Mouse (Mus musculus): ENCODE results near the gene Tie1.

Gene Tie1

GRCm38 (mm10) chr4:118476773-118477530 lies 12.9 kb downstream of the Tie1 start:
- DNase-seq (ENCODE audit: extremely low read depth, low read depth): no peak

- no peak for DNase-seq (ENCODE audit: extremely low read depth, low read depth)
Measured at GRCm38 (mm10) chr4:118472687-118473086, 17.2 kb downstream of the Tie1 start.

- no peak for DNase-seq (ENCODE audit: extremely low read depth, low read depth)
Measured at GRCm38 (mm10) chr4:118471281-118471680, 18.6 kb downstream of the Tie1 start.

- DNase-seq (ENCODE audit: extremely low read depth, low read depth): peak; percentile 47
Measured at GRCm38 (mm10) chr4:118465697-118466163, 24.1 kb downstream of the Tie1 start.

- DNase-seq (ENCODE audit: extremely low read depth, low read depth): no peak
Measured at GRCm38 (mm10) chr4:118464956-118465355, 24.9 kb downstream of the Tie1 start.

GRCm38 (mm10) chr4:118457345-118457975 lies 32.4 kb downstream of the Tie1 start, which contains the start of gene Mpl:
TSS of gene Mpl (minus strand) at chr4:118457513.
- no peak for DNase-seq (ENCODE audit: extremely low read depth, low read depth)

- no peak for DNase-seq (ENCODE audit: extremely low read depth, low read depth)
Measured at GRCm38 (mm10) chr4:118446415-118447153, 43.3 kb downstream of the Tie1 start.

GRCm38 (mm10) chr4:118445781-118446414 lies 44.0 kb downstream of the Tie1 start:
- DNase-seq (ENCODE audit: extremely low read depth, low read depth): no peak

GRCm38 (mm10) chr4:118445088-118445487 lies 44.8 kb downstream of the Tie1 start:
- no peak for DNase-seq (ENCODE audit: extremely low read depth, low read depth)

- DNase-seq (ENCODE audit: extremely low read depth, low read depth): no peak
Measured at GRCm38 (mm10) chr4:118437829-118438253, 52.0 kb downstream of the Tie1 start.

GRCm38 (mm10) chr4:118436820-118437603 lies 52.8 kb downstream of the Tie1 start, which contains the start of gene Cdc20:
TSS of gene Cdc20 (minus strand) at chr4:118437352.
- DNase-seq (ENCODE audit: extremely low read depth, low read depth): peak; percentile 95

- no peak for DNase-seq (ENCODE audit: extremely low read depth, low read depth)
Measured at GRCm38 (mm10) chr4:118432332-118432731, 57.5 kb downstream of the Tie1 start.

- DNase-seq (ENCODE audit: extremely low read depth, low read depth): no peak
Measured at GRCm38 (mm10) chr4:118429215-118429895, 60.5 kb downstream of the Tie1 start.

GRCm38 (mm10) chr4:118428531-118429214 lies 61.2 kb downstream of the Tie1 start:
- DNase-seq (ENCODE audit: extremely low read depth, low read depth): peak; percentile 55

- DNase-seq (ENCODE audit: extremely low read depth, low read depth): peak; percentile 71
Measured at GRCm38 (mm10) chr4:118427768-118428451, 62.0 kb downstream of the Tie1 start, which contains the start of gene Elovl1. TSS of gene Elovl1 (plus strand) at chr4:118428093.

- no peak for DNase-seq (ENCODE audit: extremely low read depth, low read depth)
Measured at GRCm38 (mm10) chr4:118427415-118427767, 62.5 kb downstream of the Tie1 start.

GRCm38 (mm10) chr4:118425374-118425773 lies 64.5 kb downstream of the Tie1 start:
- peak; percentile 38 for DNase-seq (ENCODE audit: extremely low read depth, low read depth)

- peak; percentile 47 for DNase-seq (ENCODE audit: extremely low read depth, low read depth)
Measured at GRCm38 (mm10) chr4:118424541-118425160, 65.2 kb downstream of the Tie1 start.
